Mouse (Mus musculus) frontal cortex, postnatal 36 days (tissue): Measurements from ENCODE around the gene Cacng5.

Source experiments
- DNase-seq, 2 experiments: peaks; one replicate each; pipeline ENCODE4 v3.0.0; 2022; ENCODE audit warnings: low spot score in 2 of 2

Cacng5 gene

GRCm38 (mm10) chr11:107914634-107915226, at the start of gene Cacng5:
TSS of gene Cacng5 (minus strand) at chr11:107915055.
- DNase-seq = no peak

- DNase-seq = no peak
These were observed 42.9 kb upstream of the Cacng5 start for GRCm38 (mm10) chr11:107957566-107958350.

- no peak for DNase-seq
These were observed 40.6 kb upstream of the Cacng5 start for GRCm38 (mm10) chr11:107955191-107956062.

GRCm38 (mm10) chr11:107951431-107951830, 36.6 kb upstream of the Cacng5 start:
- no peak for DNase-seq

GRCm38 (mm10) chr11:107950658-107951057, 35.8 kb upstream of the Cacng5 start:
- DNase-seq = no peak

GRCm38 (mm10) chr11:107950211-107950610, 35.4 kb upstream of the Cacng5 start:
- no peak for DNase-seq

- no peak for DNase-seq
These were observed 33.1 kb upstream of the Cacng5 start for GRCm38 (mm10) chr11:107947951-107948350.

GRCm38 (mm10) chr11:107946823-107947222, 32.0 kb upstream of the Cacng5 start:
- no peak for DNase-seq

GRCm38 (mm10) chr11:107936929-107937328, 22.1 kb upstream of the Cacng5 start:
- no peak for DNase-seq

GRCm38 (mm10) chr11:107931721-107932120, 16.9 kb upstream of the Cacng5 start:
- no peak for DNase-seq

GRCm38 (mm10) chr11:107931288-107931687, 16.4 kb upstream of the Cacng5 start:
- DNase-seq = no peak

GRCm38 (mm10) chr11:107929712-107930111, 14.9 kb upstream of the Cacng5 start:
- no peak for DNase-seq

GRCm38 (mm10) chr11:107919852-107920508, 5.1 kb upstream of the Cacng5 start:
- DNase-seq = no peak

GRCm38 (mm10) chr11:107917721-107918235, 2.9 kb upstream of the Cacng5 start:
- DNase-seq = no peak

GRCm38 (mm10) chr11:107913317-107913716, 1.5 kb downstream of the Cacng5 start:
- DNase-seq = no peak

- no peak for DNase-seq
These were observed 9.5 kb downstream of the Cacng5 start for GRCm38 (mm10) chr11:107905364-107905763.

- DNase-seq = no peak
These were observed 10.8 kb downstream of the Cacng5 start for GRCm38 (mm10) chr11:107903966-107904605.

- no peak for DNase-seq
These were observed 14.4 kb downstream of the Cacng5 start for GRCm38 (mm10) chr11:107900470-107900869.

- DNase-seq = no peak
These were observed 16.2 kb downstream of the Cacng5 start for GRCm38 (mm10) chr11:107898698-107899097.

GRCm38 (mm10) chr11:107895635-107896034, 19.2 kb downstream of the Cacng5 start:
- DNase-seq = no peak

- no peak for DNase-seq
These were observed 23.5 kb downstream of the Cacng5 start for GRCm38 (mm10) chr11:107891377-107891776.
